Mouse (Mus musculus) left cerebral cortex, postnatal 25 days (tissue): ENCODE measurements at regions not wholly inside any gene's neighbourhood (a gene's known extent, or its start where the extent isn't known, plus 50 kb on each side); places are given as distances from the start of the nearest gene placed in this dataset.

Source experiments
- DNase-seq, 2 experiments: peaks; one replicate each; pipeline ENCODE4 v3.0.0; 2022; ENCODE audit warnings: low spot score in 2 of 2, mixed read lengths in 1 of 2
- intact Hi-C: fragments of 180-260 bp; cut with DNase I; formaldehyde crosslinking; loops from one replicate; pipeline ENCODE4 v1.15.1; 2025

DNA sequence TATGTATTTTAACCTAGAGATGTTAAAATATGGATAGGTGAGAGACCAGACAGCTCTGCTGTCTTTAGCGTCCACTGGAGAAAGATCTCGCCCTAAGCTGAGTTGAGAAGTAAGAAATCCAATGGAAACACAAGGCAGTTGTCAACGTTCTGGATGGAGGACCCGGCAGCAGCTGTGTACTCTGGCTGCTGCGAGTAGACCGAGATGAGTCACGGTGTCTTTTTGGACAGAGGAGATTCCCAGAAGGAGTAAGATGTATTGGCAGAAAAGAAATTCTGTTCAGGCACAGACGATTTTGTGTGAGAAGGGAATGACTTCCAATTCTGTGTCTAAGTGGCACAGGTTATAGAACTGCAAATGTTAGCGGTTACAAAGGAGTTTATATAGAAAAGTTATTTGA lies 124.9 kb upstream of the Atp5g3 start:
- DNase-seq, result peak in 1 of 2 experiments; percentile 13
- intact Hi-C loops, result no loop called here

DNA sequence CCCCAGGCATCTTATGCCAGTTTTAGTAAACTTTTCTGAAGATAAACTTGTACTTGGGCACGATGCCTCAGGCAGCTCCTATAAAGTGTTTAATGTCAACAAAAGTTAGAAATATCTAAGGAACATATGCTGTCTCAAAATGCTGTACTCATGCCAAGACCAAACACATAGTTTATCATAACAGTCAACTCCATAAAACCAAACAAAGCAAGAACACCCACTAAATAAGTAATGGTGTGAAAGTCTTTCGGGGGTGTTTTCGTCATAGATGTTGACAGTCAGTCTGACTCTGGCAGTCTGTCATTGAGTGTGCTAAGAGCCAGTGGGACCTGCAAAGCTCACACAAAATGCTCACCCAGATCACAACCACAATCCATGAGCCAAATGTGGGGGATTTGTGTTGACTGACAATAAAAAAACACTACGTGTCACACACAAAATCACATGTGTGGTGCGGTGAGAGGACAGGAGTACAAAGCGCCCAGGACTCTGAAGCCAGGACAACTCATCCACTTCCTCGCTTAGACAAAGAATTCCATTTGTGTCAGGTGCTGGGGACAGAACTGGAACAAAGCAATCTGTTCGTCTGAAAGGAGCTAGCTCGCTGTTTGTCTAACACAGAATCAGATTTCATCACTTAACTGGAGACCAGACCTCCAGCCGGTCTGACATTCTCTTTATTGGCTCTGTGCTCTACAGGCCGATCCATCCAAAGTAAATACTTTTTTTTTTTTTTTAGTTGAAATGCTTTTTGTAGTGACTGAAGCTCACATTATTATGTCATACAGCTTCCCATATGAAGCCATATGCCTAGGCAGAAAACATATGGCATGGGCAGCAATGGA lies 121.3 kb upstream of the Atp5g3 start:
- DNase-seq, result no peak
- intact Hi-C loops, result loop anchor here (5.0 kb wide), 1 partner anchor 840 kb away; no protein-coding TSS in a partner anchor

DNA sequence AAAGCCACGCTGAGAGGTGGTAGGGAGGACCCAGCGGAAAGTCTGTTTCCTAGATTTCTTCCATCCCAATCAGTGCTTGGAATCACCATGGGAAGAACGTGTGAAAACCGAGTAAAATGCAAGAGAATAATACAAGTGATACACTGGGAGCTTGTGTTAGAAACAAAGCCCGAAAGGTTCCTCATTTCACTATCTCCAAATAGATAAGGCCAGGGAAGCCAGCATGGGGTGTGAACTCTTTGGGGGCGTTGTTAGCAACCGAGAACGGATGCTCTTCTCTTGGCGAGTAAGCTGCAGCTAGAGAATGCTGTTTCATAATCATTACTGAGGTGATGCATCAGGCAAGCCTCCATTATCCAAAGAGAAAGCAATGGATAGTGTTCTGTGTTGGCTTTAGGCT lies 118.8 kb upstream of the Atp5g3 start:
- no peak for DNase-seq
- intact Hi-C loops, result loop anchor here (5.0 kb wide), 1 partner anchor 842 kb away; no protein-coding TSS in a partner anchor

DNA sequence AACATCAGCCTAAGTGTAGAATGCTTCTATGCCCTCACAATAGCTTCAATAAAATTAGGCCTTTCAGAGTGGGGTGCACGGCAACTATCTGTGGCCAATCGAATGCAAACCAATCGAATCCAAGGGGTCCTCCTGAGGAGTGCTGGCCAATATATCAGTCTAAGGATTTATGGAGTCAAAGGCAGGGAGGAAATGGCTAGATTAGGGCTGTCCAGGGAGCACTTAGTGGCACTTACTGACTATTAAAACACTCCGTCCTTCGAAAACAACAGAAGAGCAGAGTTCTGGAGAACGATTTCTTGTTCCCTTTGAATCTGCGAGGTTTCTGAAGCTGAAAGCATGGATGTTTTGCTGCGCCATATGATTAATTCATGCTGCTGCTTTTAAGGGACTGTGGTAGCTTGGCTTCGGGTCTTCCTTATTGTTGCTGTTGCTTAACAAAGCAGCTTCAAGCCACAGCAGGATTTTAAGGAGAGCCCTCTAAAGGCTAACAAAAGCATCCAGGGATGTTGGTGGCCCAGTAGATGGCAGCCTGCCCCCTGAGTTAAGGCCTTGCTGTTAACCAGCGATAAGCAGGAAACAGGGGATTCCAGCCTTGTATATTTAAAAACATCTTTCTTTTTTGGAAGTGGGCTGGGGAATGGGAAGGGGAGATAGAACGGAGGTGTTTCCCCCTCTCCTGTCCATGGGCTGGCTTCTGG lies 116.4 kb upstream of the Atp5g3 start:
- peak; percentile 11 to 73 for DNase-seq
- intact Hi-C loops, result loop anchor here (1.0 kb wide), 1 partner anchor 636 kb away; no protein-coding TSS in a partner anchor

DNA sequence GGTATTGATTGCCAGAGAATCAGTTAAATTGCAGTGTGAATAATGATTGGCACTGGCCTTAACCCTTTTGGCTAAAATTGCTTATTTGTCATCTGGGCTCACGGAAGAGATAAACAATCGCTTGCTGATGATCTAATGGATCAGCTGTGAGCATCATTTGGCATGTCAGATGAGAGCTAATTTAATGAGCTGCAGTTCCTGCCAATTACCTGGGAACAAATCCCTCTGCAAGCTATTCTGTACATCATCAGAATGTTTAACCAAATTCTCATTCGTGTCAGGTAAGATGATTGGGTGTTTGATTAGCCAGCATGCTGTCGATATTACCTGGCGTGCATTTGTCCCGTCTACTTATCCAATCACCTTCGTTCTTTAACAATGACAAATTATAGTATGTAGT lies 104.0 kb upstream of the Atp5g3 start:
- intact Hi-C loops, result no loop called here
- no peak for DNase-seq

DNA sequence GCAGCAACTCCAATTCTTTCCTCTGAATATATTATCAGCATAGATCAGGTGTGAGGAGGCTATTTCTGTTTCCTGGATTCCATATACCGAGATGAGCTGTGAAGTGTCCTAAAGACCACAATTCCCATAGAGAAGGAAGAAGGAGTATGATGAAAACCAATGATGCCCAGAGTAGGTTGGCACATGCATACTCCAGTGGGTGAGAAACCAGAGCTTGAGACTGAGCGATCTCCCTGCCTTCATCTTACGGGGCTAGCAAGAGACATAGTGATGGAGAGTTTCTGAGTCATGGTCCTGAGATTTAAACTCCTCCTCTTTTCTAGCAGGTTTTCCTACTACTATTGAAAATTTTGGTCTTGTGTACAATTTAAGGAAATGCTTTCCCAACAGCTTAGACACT lies 103.1 kb upstream of the Atp5g3 start:
- intact Hi-C loops, result no loop called here
- no peak for DNase-seq

DNA sequence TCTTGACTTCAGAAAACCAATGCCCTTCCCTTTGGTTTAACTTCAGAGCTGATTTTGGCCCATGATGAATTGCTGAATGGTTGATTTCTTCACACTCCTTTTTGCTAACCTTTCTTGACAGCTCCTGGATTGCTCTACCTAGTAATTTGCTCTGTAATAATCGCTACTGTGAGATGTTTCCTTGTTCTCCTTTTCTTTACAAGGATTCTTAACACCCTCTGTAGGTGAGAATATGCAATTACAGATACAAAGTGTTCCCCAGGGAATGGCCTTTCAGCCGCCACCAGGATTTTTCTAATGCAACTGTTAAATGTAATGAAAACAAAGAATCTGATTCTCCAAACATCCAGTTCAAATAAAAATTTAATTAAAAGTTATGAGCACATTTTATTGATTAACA lies 87.4 kb upstream of the Atp5g3 start:
- peak; percentile 3 to 7 for DNase-seq
- intact Hi-C loops, result loop anchor here (2.0 to 10.0 kb wide), 3 partner anchors 32 to 444 kb away; no protein-coding TSS in a partner anchor

DNA sequence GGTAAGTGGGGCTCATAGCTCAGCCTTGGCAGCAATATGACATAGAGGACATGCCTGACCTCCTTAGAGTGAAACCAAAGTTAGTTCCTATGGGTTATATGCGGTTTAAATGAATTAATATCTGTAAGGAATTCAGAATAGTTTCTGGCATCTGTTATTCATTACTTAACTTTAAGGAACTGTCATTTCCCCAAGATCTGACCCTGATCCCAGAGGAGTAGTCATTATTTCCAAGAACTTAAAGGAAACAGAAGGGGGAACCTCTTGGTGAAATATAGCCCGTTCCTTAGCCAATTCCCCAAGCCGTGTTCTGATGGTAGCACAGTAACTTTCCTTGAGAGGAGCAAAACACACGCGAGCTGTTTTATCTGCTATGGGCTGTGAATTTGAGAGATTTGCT lies 85.9 kb upstream of the Atp5g3 start:
- intact Hi-C loops, result loop anchor here (10.0 kb wide), 1 partner anchor 442 kb away; no protein-coding TSS in a partner anchor

DNA sequence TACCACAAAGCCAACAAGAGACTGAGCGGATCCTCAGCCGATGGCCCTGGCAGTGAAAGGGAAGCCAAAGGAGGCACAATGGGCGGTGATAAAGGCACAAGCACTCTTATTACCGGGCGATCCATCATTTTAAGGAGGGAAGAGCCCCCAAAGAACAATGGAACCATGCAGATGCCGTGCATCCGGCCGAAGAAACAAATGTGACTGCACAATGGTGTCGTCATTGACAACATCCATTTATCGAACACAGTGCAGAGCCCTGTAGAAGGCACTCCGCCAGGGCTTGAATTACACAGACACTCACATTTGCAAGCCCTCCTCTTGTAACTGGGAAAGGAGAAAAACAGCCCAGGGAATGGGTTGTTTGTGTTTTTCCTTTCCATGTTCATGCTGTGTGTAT lies 80.7 kb upstream of the Atp5g3 start:
- DNase-seq, result no peak
- intact Hi-C loops, result loop anchor here (10.0 kb wide), 1 partner anchor 437 kb away; no protein-coding TSS in a partner anchor

More for the DNA sequence above, 85.9 kb upstream of the Atp5g3 start:
- no peak for DNase-seq

DNA sequence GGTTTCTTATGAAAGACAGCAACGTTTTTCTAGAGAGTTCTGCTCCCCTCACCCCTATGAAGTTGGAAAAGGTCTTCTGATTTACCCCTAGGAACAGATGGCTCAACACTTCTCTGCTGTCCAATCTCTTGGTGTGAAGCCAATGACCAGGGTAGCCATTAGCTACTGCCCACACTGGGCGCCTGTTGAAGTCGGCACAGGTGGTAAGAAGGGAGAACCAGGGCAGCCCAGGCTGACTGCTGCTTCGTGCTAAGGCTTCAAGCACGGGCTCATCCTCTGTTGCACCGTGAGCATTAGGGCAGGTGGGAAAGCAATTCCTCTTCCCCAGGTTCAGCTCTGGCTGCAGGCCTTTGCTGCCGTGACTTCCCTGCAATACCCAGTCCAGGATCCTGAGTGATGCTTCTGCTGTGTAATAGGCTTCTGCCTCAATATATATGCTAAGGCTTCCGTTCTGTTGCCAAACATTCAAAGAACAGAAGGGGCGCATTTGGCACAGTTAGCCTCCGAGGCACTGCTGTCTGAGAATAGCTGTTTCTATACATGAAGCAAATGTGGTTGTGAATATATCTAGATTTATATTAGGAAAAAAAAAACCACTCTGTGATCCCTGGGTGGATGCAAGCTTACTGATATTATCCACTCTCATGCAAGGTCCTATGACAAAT lies 76.4 kb upstream of the Atp5g3 start:
- intact Hi-C loops, result no loop called here
- DNase-seq, result peak; percentile 23 to 75

DNA sequence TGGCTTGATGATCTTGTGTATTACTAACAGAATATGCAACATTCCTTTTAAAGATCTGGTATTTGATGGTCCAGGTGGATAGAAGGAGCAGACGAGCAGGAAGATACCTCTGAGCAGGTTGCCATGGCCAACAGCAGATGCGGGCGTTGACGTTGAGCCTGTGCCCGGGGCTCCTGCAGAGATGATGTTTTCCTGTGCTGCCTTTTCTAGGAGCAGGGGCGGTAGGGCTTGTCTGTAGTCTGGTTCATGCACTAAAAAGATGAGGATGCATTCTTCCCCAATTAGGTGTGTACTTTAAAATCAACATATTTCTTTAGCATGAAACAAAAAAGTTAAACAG lies 74.8 kb upstream of the Atp5g3 start:
- intact Hi-C loops, result no loop called here
- DNase-seq, result no peak

DNA sequence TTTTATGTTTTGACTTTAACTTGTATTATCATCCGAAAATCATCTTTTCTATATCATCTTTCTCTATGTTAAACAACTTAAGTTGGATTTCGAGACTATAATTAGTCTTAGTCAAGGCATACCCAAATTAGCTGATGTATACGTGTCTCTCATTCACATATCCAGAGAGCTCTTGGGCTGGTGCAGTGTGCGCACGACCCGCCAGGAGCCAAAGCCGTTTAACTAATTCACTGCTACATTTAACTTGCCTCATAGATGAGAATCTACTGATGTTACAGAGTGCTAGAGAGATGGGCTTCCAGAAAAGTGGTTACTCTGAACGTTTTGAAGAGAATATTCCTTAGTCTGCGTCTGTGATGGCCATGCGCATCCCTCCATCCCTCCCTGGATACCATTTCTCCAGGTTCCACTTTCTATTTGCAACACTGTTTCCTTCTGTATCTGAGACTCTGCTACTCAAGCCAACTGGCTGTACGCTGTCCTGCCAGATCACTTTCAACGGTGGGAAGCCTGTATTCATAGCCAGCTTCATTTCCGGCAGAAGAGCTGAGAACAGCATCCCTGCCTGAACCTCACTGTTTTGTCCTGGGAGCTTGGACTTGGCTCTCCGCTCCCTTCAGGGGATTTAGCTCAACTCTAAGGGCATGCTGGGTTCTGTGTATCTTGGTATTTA lies 74.2 kb upstream of the Atp5g3 start:
- DNase-seq, result no peak
- intact Hi-C loops, result no loop called here

DNA sequence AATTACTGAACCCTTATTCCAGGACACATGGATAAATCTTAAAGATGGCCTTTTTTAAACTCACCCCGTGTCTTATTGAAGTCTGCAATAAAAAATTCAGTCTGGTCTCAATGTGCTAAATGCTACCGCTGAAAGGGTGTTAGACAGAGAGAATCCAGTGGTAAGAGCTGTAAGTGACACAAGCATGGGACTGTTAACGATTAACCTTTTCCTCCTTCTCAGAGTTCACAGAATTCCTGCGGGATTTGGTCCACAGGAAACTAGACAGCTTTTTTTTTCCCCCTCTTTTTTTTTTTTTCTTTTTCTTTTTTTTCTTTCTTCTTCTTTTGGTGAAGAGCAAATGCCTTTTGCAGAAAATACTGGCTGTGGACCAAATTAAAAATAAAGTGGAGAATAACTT lies 72.0 kb upstream of the Atp5g3 start:
- intact Hi-C loops, result no loop called here
- no peak for DNase-seq

DNA sequence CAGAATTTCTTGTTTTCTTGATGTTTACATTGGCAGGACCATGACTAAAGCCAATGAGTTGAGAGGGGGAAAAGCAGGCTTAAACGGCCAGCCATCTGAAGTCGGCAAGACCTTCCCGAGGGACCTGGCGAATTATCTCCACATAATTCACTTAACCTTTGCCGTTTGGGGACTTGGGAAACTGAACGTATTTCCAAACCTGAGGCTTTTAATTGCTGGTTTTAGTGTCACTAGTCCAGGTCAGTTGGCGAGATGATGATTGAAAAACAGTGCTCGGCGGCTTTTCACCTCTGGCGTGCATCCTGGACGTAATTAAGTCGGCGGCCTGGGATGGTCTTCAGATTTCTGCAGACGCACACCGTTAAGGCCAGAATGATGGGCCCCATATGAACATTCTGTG lies 66.9 kb upstream of the Atp5g3 start:
- no peak for DNase-seq
- intact Hi-C loops, result no loop called here

DNA sequence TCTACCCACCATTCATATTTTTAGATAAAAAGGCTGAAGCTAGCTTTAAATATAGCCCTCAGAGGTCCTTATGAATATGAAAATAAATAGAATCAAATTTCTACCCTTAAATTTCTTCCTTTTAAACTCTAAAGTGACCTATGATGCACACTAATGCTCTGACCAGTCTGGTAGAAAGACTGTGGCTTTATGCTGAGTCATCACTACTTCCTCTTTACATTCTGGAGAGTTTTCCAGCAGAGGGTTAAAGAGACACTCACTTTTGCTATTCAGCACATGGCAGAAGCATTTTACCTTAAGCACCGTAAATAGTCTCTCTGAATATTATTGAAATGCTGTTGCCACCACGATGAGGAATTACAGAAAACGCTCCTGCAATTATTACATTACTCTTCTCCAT lies 62.6 kb upstream of the Atp5g3 start:
- no peak for DNase-seq
- intact Hi-C loops, result no loop called here

DNA sequence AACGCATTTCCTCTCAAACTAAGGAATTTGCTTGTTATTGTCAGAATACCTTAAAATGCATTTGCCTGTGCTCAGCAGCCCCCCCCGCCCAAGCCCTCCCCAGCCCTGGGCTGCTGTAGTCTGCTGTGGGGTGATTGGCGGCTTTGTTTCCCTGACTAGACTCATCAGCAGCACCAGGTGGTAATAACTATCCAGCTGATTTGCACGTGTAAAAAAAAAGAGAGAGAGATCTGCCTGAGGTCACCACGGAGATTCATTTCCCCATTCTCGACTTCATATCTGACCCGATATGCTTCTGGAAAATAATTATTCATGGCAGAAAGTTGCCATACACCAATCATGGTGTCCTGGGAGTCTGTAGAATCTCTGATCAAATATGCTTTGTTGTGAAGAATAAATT lies 56.5 kb upstream of the Atp5g3 start:
- no peak for DNase-seq
- intact Hi-C loops, result loop anchor here (2.0 kb wide), 1 partner anchor 31 kb away; no protein-coding TSS in a partner anchor

DNA sequence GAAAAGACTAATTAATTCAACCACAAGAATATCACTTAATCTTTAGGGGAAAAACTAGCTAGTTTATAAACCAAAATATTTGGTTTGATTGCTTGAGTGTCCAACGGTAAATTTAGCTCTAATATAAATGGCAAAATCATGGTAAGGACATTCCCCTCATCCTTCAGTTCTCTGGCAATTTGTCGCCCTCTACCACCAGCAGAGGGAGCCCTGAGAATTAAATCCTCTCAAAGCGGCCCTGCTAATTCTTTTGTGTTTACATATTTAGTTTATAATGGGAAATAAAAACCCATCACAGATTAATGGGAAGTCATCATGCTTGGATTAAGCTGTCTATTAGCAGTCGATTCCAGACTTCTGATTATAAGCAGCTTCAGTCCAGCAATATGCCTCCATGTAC lies 54.5 kb upstream of the Atp5g3 start:
- DNase-seq, result peak; percentile 29 to 38
- intact Hi-C loops, result loop anchor here (2.0 kb wide), 1 partner anchor 697 kb away; no protein-coding TSS in a partner anchor
